Mouse (Mus musculus) G1E (cell line): Measurements from ENCODE around the gene Pwwp2a. TPM values are rescaled to one million over a fixed set of nuclear protein-coding genes. Genes with fewer than 3 reads are reported as not detected.
A peak's percentile ranks its signal among the peaks of the same experiment; 100 is the strongest.

Experiments used
- ATAC-seq: 2 replicates; pipeline ENCODE4 v1.8.0; 2016; ENCODE audit warnings: mild to moderate bottlenecking; ENCODE audit not compliant: insufficient number of reproducible peaks, poor library complexity, low FRiP score, severe bottlenecking; ENCODE audit errors: extremely low read depth
- DNase-seq: peaks from one replicate; pipeline ENCODE4 v3.0.0; 2012; ENCODE audit warnings: low spot score
- H3K27me3 ChIP-seq: 2 replicates; pipeline ENCODE4 v1.6.1; 2012; ENCODE audit warnings: mild to moderate bottlenecking, low read length, inconsistent platforms; ENCODE audit not compliant: insufficient read depth
- H3K36me3 ChIP-seq: replicated peaks from 2 replicates; pipeline ENCODE3; 2012; ENCODE audit warnings: mild to moderate bottlenecking, inconsistent platforms
- H3K4me1 ChIP-seq: 2 replicates; pipeline ENCODE4 v1.6.1; 2012; ENCODE audit warnings: low read depth, low read length, inconsistent platforms, mixed read lengths; ENCODE audit not compliant: insufficient read depth
- H3K4me3 ChIP-seq: 2 replicates; pipeline ENCODE4 v1.5.1; 2012; ENCODE audit warnings: low read depth, mild to moderate bottlenecking, inconsistent platforms, low read length, moderate library complexity, mixed read lengths
- H3K9me3 ChIP-seq: replicated peaks from 2 replicates; pipeline ENCODE4 v1.6.1; 2012; ENCODE audit warnings: inconsistent platforms
- CTCF ChIP-seq: IDR thresholded peaks from 2 replicates; pipeline ENCODE4 v1.5.1; 2012; ENCODE audit warnings: low read depth, low read length, inconsistent platforms, mixed read lengths
- GATA1 ChIP-seq: IDR thresholded peaks from 2 replicates; pipeline ENCODE4 v1.6.1; 2012; ENCODE audit warnings: borderline replicate concordance, low read length, inconsistent platforms, mixed read lengths
- GATA2 ChIP-seq: IDR thresholded peaks from 2 replicates; pipeline ENCODE4 v1.6.1; 2012; ENCODE audit warnings: low read depth, low read length, inconsistent platforms, borderline replicate concordance
- POLR2AphosphoS5 ChIP-seq: IDR thresholded peaks from 2 replicates; pipeline ENCODE4 v1.6.1; 2012; ENCODE audit warnings: low read depth, low read length, inconsistent platforms; ENCODE audit not compliant: insufficient replicate concordance
- TAL1 ChIP-seq: conservative IDR thresholded peaks from 2 replicates; pipeline ENCODE4 v1.6.1; 2012; ENCODE audit warnings: low read depth, low read length, inconsistent platforms, mixed read lengths
- polyA plus RNA-seq: library from polyadenylated mRNA; stranded (reverse); fragments of >175 nt; gene quantifications from 2 replicates; pipeline ENCODE4 v1.2.3, GENCODE M21; 2012
- total RNA-seq, 2 experiments: library from RNA; stranded (forward) in 1 of 2; stranded (reverse) in 1 of 2; fragments of 200-1000 nt in 1 of 2; fragments of >200 nt in 1 of 2; fragmentation: Nextera tagmentation in 1 of 2; gene quantifications; 2 replicates each; pipeline ENCODE4 v1.2.3; 2014 to 2017

The Pwwp2a gene
- total RNA-seq (2014; fragmentation: Nextera tagmentation) = 73.2 and 79.8 TPM in 2 replicates
- 28.2 and 38.2 TPM in 2 replicates for total RNA-seq (2017)
- 5.2 and 6.6 TPM in 2 replicates for polyA plus RNA-seq

GRCm38 (mm10) chr11:43681472-43682414 lies at the start of gene Pwwp2a:
Pwwp2a (plus strand) TSS chr11:43681998.
- ATAC-seq (peak; percentile 98), DNase-seq (peak; percentile 94)
- Histone ChIP-seq H3K36me3 (peaks cover 18% of the 10 kb centered on the region), H3K9me3 (no peaks in the 10 kb centered on the region), H3K4me3 (peak within 1 kb of the TSS; percentile 89), H3K4me1 (peaks cover 22% of the 10 kb centered on the region), H3K27me3 (peaks cover 3% of the 10 kb centered on the region; the same call in 1 of the 2 replicates)
- no peak for TF ChIP-seq TAL1
- no peak for TF ChIP-seq CTCF
- TF ChIP-seq POLR2AphosphoS5 = no peak
- no peak for TF ChIP-seq GATA2
- no peak for TF ChIP-seq GATA1

- H3K4me1 ChIP-seq = no peaks in the 10 kb centered on the region
- H3K36me3 ChIP-seq = no peaks in the 10 kb centered on the region
- no peak overlapping the region for H3K4me3 ChIP-seq
- peaks cover 6% of the 10 kb centered on the region for H3K27me3 ChIP-seq
- TF ChIP-seq TAL1 = no peak
- no peak for TF ChIP-seq GATA1
- no peak for TF ChIP-seq CTCF
- TF ChIP-seq GATA2 = no peak
- TF ChIP-seq POLR2AphosphoS5 = no peak
- H3K9me3 ChIP-seq = no peaks in the 10 kb centered on the region
- no peak for ATAC-seq
- no peak for DNase-seq
Measured at GRCm38 (mm10) chr11:43632566-43632965, 49.2 kb upstream of the Pwwp2a start.

GRCm38 (mm10) chr11:43633165-43633564 lies 48.6 kb upstream of the Pwwp2a start:
- TF ChIP-seq CTCF (no peak), TAL1 (no peak), POLR2AphosphoS5 (no peak), GATA2 (no peak), GATA1 (no peak)
- Histone ChIP-seq H3K4me1 (no peaks in the 10 kb centered on the region), H3K36me3 (no peaks in the 10 kb centered on the region), H3K27me3 (peaks cover 7% of the 10 kb centered on the region), H3K4me3 (no peak overlapping the region), H3K9me3 (no peaks in the 10 kb centered on the region)
- DNase-seq (no peak), ATAC-seq (no peak)

- ATAC-seq = no peak
- DNase-seq = no peak
- H3K4me1 ChIP-seq = no peaks in the 10 kb centered on the region
- TF ChIP-seq POLR2AphosphoS5 (no peak), TAL1 (no peak), CTCF (no peak), GATA2 (no peak), GATA1 (no peak)
- H3K4me3 ChIP-seq = no peak overlapping the region
- H3K27me3 ChIP-seq = peaks cover 9% of the 10 kb centered on the region
- no peaks in the 10 kb centered on the region for H3K9me3 ChIP-seq
- no peaks in the 10 kb centered on the region for H3K36me3 ChIP-seq
Measured at GRCm38 (mm10) chr11:43633658-43634401, 48.0 kb upstream of the Pwwp2a start.

GRCm38 (mm10) chr11:43636761-43637160 lies 45.0 kb upstream of the Pwwp2a start:
- no peaks in the 10 kb centered on the region for H3K36me3 ChIP-seq
- TF ChIP-seq TAL1 = no peak
- no peak for DNase-seq
- no peaks in the 10 kb centered on the region for H3K9me3 ChIP-seq
- no peak for ATAC-seq
- no peak overlapping the region for H3K4me3 ChIP-seq
- H3K4me1 ChIP-seq = no peaks in the 10 kb centered on the region
- peaks cover 9% of the 10 kb centered on the region for H3K27me3 ChIP-seq

- ATAC-seq = no peak
- no peaks in the 10 kb centered on the region for H3K36me3 ChIP-seq
- H3K27me3 ChIP-seq = peaks cover 12% of the 10 kb centered on the region
- H3K4me1 ChIP-seq = no peaks in the 10 kb centered on the region
- TF ChIP-seq GATA1 (no peak), GATA2 (no peak), CTCF (no peak), TAL1 (no peak), POLR2AphosphoS5 (no peak)
- H3K9me3 ChIP-seq = no peaks in the 10 kb centered on the region
- H3K4me3 ChIP-seq = no peak overlapping the region
- DNase-seq = no peak
Measured at GRCm38 (mm10) chr11:43638486-43638885, 43.3 kb upstream of the Pwwp2a start.
